Mouse (Mus musculus) C2C12 (cell line): ENCODE data around the gene Trpm5.

Experiments used
- CEBPB ChIP-seq: IDR thresholded peaks from one replicate; pipeline ENCODE4 v1.6.1; 2011; ENCODE audit warnings: low read depth, mild to moderate bottlenecking, control low read depth, moderate library complexity
- CTCF ChIP-seq: IDR thresholded peaks from one replicate; pipeline ENCODE4 v1.5.1; 2011; ENCODE audit not compliant: control insufficient read depth, insufficient read depth, insufficient read length
- FOSL1 ChIP-seq: IDR thresholded peaks from one replicate; pipeline ENCODE4 v1.8.0; 2011; ENCODE audit warnings: mild to moderate bottlenecking, low read length; ENCODE audit not compliant: poor library complexity, insufficient read depth, severe bottlenecking
- MAX ChIP-seq: IDR thresholded peaks from one replicate; pipeline ENCODE4 v1.6.1; 2011; ENCODE audit warnings: mild to moderate bottlenecking, control low read depth
- MYOD1 ChIP-seq: IDR thresholded peaks from one replicate; pipeline ENCODE4 v1.6.1; 2011; ENCODE audit warnings: low read depth; ENCODE audit not compliant: control insufficient read depth, insufficient read length
- MYOG ChIP-seq: IDR thresholded peaks from one replicate; pipeline ENCODE4 v1.6.1; 2011; ENCODE audit not compliant: control insufficient read depth, insufficient read length; ENCODE audit errors: extremely low read depth
- USF1 ChIP-seq: IDR thresholded peaks from one replicate; pipeline ENCODE4 v1.6.1; 2011; ENCODE audit warnings: low read depth, mild to moderate bottlenecking, control low read depth, moderate library complexity

DNA sequence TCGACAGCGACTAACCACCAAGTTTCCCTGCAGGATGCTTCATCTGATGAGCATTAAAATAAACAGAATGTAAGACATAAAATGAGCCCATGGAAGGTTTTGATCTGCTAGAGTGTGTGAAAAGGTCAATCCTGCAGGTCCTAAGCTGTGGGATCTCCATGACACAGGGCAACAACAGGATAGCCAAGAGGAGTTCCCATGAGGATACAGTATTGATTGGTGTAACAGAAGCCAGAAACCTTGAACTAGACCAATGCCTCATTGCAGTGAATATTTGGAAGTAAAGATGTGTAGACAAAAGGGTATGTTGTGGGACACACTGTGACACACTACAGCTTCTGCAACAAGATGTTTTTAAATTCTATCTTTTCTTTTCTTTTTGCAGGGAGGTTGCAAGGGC lies 60.3 kb downstream of the Trpm5 start:
- TF ChIP-seq CTCF, result no peak
- no peak for TF ChIP-seq USF1
- TF ChIP-seq MAX, result no peak
- no peak for TF ChIP-seq CEBPB
- TF ChIP-seq MYOD1, result no peak
- no peak for TF ChIP-seq MYOG
- no peak for TF ChIP-seq FOSL1
